Mouse (Mus musculus) G1E (cell line): ENCODE measurements around the gene Cldn12. TPM values are rescaled to one million over a fixed set of nuclear protein-coding genes. Genes with fewer than 3 reads are reported as not detected.

ENCODE experiments used
- ATAC-seq: 2 replicates; pipeline ENCODE4 v1.8.0; 2016; ENCODE audit warnings: mild to moderate bottlenecking; ENCODE audit not compliant: insufficient number of reproducible peaks, poor library complexity, low FRiP score, severe bottlenecking; ENCODE audit errors: extremely low read depth
- DNase-seq: peaks from one replicate; pipeline ENCODE4 v3.0.0; 2012; ENCODE audit warnings: low spot score
- H3K27me3 ChIP-seq: 2 replicates; pipeline ENCODE4 v1.6.1; 2012; ENCODE audit warnings: mild to moderate bottlenecking, low read length, inconsistent platforms; ENCODE audit not compliant: insufficient read depth
- H3K36me3 ChIP-seq: replicated peaks from 2 replicates; pipeline ENCODE3; 2012; ENCODE audit warnings: mild to moderate bottlenecking, inconsistent platforms
- H3K4me1 ChIP-seq: 2 replicates; pipeline ENCODE4 v1.6.1; 2012; ENCODE audit warnings: low read depth, low read length, inconsistent platforms, mixed read lengths; ENCODE audit not compliant: insufficient read depth
- H3K4me3 ChIP-seq: 2 replicates; pipeline ENCODE4 v1.5.1; 2012; ENCODE audit warnings: low read depth, mild to moderate bottlenecking, inconsistent platforms, low read length, moderate library complexity, mixed read lengths
- H3K9me3 ChIP-seq: replicated peaks from 2 replicates; pipeline ENCODE4 v1.6.1; 2012; ENCODE audit warnings: inconsistent platforms
- CTCF ChIP-seq: IDR thresholded peaks from 2 replicates; pipeline ENCODE4 v1.5.1; 2012; ENCODE audit warnings: low read depth, low read length, inconsistent platforms, mixed read lengths
- GATA1 ChIP-seq: IDR thresholded peaks from 2 replicates; pipeline ENCODE4 v1.6.1; 2012; ENCODE audit warnings: borderline replicate concordance, low read length, inconsistent platforms, mixed read lengths
- GATA2 ChIP-seq: IDR thresholded peaks from 2 replicates; pipeline ENCODE4 v1.6.1; 2012; ENCODE audit warnings: low read depth, low read length, inconsistent platforms, borderline replicate concordance
- POLR2AphosphoS5 ChIP-seq: IDR thresholded peaks from 2 replicates; pipeline ENCODE4 v1.6.1; 2012; ENCODE audit warnings: low read depth, low read length, inconsistent platforms; ENCODE audit not compliant: insufficient replicate concordance
- TAL1 ChIP-seq: conservative IDR thresholded peaks from 2 replicates; pipeline ENCODE4 v1.6.1; 2012; ENCODE audit warnings: low read depth, low read length, inconsistent platforms, mixed read lengths
- polyA plus RNA-seq: library from polyadenylated mRNA; stranded (reverse); fragments of >175 nt; gene quantifications from 2 replicates; pipeline ENCODE4 v1.2.3, GENCODE M21; 2012
- total RNA-seq, 2 experiments: library from RNA; stranded (forward) in 1 of 2; stranded (reverse) in 1 of 2; fragments of 200-1000 nt in 1 of 2; fragments of >200 nt in 1 of 2; fragmentation: Nextera tagmentation in 1 of 2; gene quantifications; 2 replicates each; pipeline ENCODE4 v1.2.3; 2014 to 2017

Cldn12 gene
- total and polyA plus RNA-seq, 3 experiments = 14.7 to 19.4 (median 18.9) TPM

GRCm38 (mm10) chr5:5479043-5479442, 35.7 kb downstream of the Cldn12 start, which contains the start of gene 1700015F17Rik:
1700015F17Rik (minus strand) TSS chr5:5479143.
- Histone ChIP-seq H3K36me3 (no peaks in the 10 kb centered on the region), H3K27me3 (peaks cover 2% of the 10 kb centered on the region), H3K9me3 (no peaks in the 10 kb centered on the region), H3K4me1 (no peaks in the 10 kb centered on the region), H3K4me3 (no peak within 1 kb of the TSS)
- ATAC-seq (no peak), DNase-seq (no peak)
- TF ChIP-seq GATA1 (no peak), POLR2AphosphoS5 (no peak), TAL1 (no peak), GATA2 (no peak), CTCF (no peak)

- DNase-seq = no peak
- TF ChIP-seq TAL1 (no peak), GATA2 (no peak)
- H3K27me3 ChIP-seq = peaks cover 2% of the 10 kb centered on the region; the same call in 1 of the 2 replicates
- H3K4me3 ChIP-seq = no peak overlapping the region
- no peaks in the 10 kb centered on the region for H3K36me3 ChIP-seq
- H3K9me3 ChIP-seq = no peaks in the 10 kb centered on the region
- ATAC-seq = no peak
- no peaks in the 10 kb centered on the region for H3K4me1 ChIP-seq
These were observed 38.6 kb downstream of the Cldn12 start for GRCm38 (mm10) chr5:5476133-5476532.

GRCm38 (mm10) chr5:5465256-5465655, 49.5 kb downstream of the Cldn12 start:
- no peaks in the 10 kb centered on the region for H3K9me3 ChIP-seq
- ATAC-seq (no peak), DNase-seq (no peak)
- no peaks in the 10 kb centered on the region for H3K27me3 ChIP-seq
- H3K4me3 ChIP-seq = no peak overlapping the region
- no peaks in the 10 kb centered on the region for H3K36me3 ChIP-seq
- H3K4me1 ChIP-seq = no peaks in the 10 kb centered on the region
- no peak for TF ChIP-seq TAL1
- TF ChIP-seq CTCF = no peak
- TF ChIP-seq POLR2AphosphoS5 = no peak
- no peak for TF ChIP-seq GATA1
- TF ChIP-seq GATA2 = no peak

Other genes with a start within 250 kb of the Cldn12 start
- not detected in 2 replicates for gene Cdk14, start 94.6 kb downstream of the Cldn12 start, total RNA-seq (2014; fragmentation: Nextera tagmentation)
- 0.98 and 0.99 TPM in 2 replicates for gene Cdk14, start 94.6 kb downstream of the Cldn12 start, total RNA-seq (2017)
- not detected in 2 replicates for gene Cdk14, start 94.6 kb downstream of the Cldn12 start, polyA plus RNA-seq
- gene 1700015F17Rik, start 35.8 kb downstream of the Cldn12 start, total RNA-seq (2014; fragmentation: Nextera tagmentation) = not detected in 2 replicates
- not detected in 2 replicates for gene 1700015F17Rik, start 35.8 kb downstream of the Cldn12 start, total RNA-seq (2017)
- gene 1700015F17Rik, start 35.8 kb downstream of the Cldn12 start, polyA plus RNA-seq = not detected in 2 replicates
- gene Gtpbp10, start 44.6 kb upstream of the Cldn12 start, total RNA-seq (2014; fragmentation: Nextera tagmentation) = 0.38 and 0.73 TPM in 2 replicates
- gene Gtpbp10, start 44.6 kb upstream of the Cldn12 start, total RNA-seq (2017) = 2.6 and 2.7 TPM in 2 replicates
- gene Gtpbp10, start 44.6 kb upstream of the Cldn12 start, polyA plus RNA-seq = 0.15 and 0.17 TPM in 2 replicates
- gene Gm8773, start 58.8 kb upstream of the Cldn12 start, total RNA-seq (2014; fragmentation: Nextera tagmentation) = 1.4 and 5.7 TPM in 2 replicates
- gene Gm8773, start 58.8 kb upstream of the Cldn12 start, total RNA-seq (2017) = 3.9 and 5.8 TPM in 2 replicates
- gene Gm8773, start 58.8 kb upstream of the Cldn12 start, polyA plus RNA-seq = 0.27 and 0.34 TPM in 2 replicates
- gene Cfap69, start 149.3 kb upstream of the Cldn12 start, total RNA-seq (2014; fragmentation: Nextera tagmentation) = not detected in 2 replicates
- gene Cfap69, start 149.3 kb upstream of the Cldn12 start, total RNA-seq (2017) = 0.23 and 1.6 TPM in 2 replicates
- gene Cfap69, start 149.3 kb upstream of the Cldn12 start, polyA plus RNA-seq = not detected in 2 replicates
- not detected in 2 replicates for gene Steap2, start 179.6 kb upstream of the Cldn12 start, total RNA-seq (2014; fragmentation: Nextera tagmentation)
- 0.06 and 0.27 TPM in 2 replicates for gene Steap2, start 179.6 kb upstream of the Cldn12 start, total RNA-seq (2017)
- not detected in 2 replicates for gene Steap2, start 179.6 kb upstream of the Cldn12 start, polyA plus RNA-seq
- not detected in 2 replicates for gene Steap1, start 234.4 kb upstream of the Cldn12 start, total RNA-seq (2014; fragmentation: Nextera tagmentation)
- gene Steap1, start 234.4 kb upstream of the Cldn12 start, total RNA-seq (2017) = not detected in 2 replicates
- not detected in 2 replicates for gene Steap1, start 234.4 kb upstream of the Cldn12 start, polyA plus RNA-seq